ENCODE assay signal across 8 mouse cellular contexts in the genomic region with DNA sequence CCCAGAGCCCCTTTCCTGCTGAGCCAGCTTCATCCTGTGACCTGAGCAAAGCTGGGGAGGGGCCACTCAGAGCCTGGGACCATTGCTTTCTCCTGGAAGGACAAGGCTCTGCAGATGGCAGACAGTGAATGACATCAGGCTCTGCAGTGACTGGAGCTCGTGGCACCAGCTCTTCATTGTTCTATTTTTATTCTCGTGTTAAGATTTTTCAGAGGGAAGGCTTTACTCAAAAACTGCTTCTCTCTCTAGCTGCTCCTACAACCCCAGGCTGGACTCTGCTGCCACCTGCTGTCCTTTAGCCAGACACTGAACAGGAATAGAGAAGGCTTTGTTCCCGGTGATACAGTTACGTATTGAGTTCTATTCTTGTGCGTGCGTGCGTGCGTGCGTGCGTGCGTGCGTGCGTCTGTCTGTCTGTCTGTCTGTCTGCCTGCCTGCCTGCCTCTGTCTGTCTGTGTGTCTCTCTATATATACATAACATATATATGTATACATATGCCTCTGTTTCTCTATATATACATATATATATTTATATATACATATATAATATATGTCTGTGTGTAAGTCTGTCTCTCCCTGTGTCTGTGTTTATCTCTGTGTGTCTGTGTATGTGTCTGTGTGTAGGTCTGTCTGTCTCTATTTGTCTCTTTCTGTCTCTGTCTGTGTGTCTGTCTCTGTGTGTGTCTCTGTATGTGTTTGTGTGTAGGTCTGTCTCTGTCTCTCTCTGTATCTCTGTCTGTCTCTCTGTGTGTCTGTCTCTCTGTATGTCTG. TPM values are rescaled to one million over a fixed set of nuclear protein-coding genes. Genes with fewer than 3 reads are reported as not detected.
DNase-seq lines count a peak whose midpoint lies in the region; ATAC-seq and TF ChIP-seq lines count a peak whose summit lies in the region.

No protein-coding gene starts in this region.

- H3K36me3 ChIP-seq in G1E (replicated peaks), result no peaks in the 10 kb centered on the region
- H3K36me3 ChIP-seq in forebrain, postnatal 0 days (ENCODE audit: insufficient read depth), result no peaks in the 10 kb centered on the region

- ATAC-seq in G1E (ENCODE audit: extremely low read depth, insufficient number of reproducible peaks, low FRiP score, poor library complexity, severe bottlenecking), result peak; percentile 95
- ATAC-seq in forebrain, postnatal 0 days, result peak; percentile 100
- peak; percentile 96 for ATAC-seq in neutrophil, adult 5-6 weeks (ENCODE audit: extremely low read depth, insufficient number of reproducible peaks, low FRiP score, poor library complexity, severe bottlenecking)

- under 1% methylated on average over 13 of the region's 13 CpGs for WGBS in forebrain, postnatal 0 days
- 3% methylated on average over 13 of the region's 13 CpGs for WGBS in lung, adult 2 months

- H3K4me2 ChIP-seq in forebrain, postnatal 0 days (ENCODE audit: low read depth), result peak overlapping the region; percentile 35

- H3K27me3 ChIP-seq in G1E (ENCODE audit: insufficient read depth, low read length), result peaks cover 10% of the 10 kb centered on the region
- no peaks in the 10 kb centered on the region for H3K27me3 ChIP-seq in forebrain, postnatal 0 days (ENCODE audit: insufficient read depth, low read length)

- DNase-seq in G1E (ENCODE audit: low spot score), result peak; percentile 73
- peak; percentile 86 to 90 for DNase-seq in cerebellum, adult 18-20 months
- peak; percentile 93 for DNase-seq in forebrain, postnatal 0 days
- DNase-seq in heart, postnatal 4 days, result peak; percentile 89
- peak; percentile 77 to 82 for DNase-seq in layer of hippocampus, adult 2 months (ENCODE audit: low spot score in 2 of 2)
- peak; percentile 68 for DNase-seq in lung, adult 2 months
- peak; percentile 45 for DNase-seq in testis, postnatal 14 days (ENCODE audit: low spot score)

- TF ChIP-seq CTCF in G1E (IDR thresholded peaks at IDR 0.05; ENCODE audit: low read depth, low read length), result peak; percentile 58
- peak; percentile 93 for TF ChIP-seq CTCF in forebrain, postnatal 0 days (IDR thresholded peaks at IDR 0.05; ENCODE audit: low read depth)
- TF ChIP-seq CTCF in layer of hippocampus, adult 2 months (conservative IDR thresholded peaks at IDR 0.05), result peak; percentile 84
- peak; percentile 94 for TF ChIP-seq CTCF in lung, adult 2 months (IDR thresholded peaks at IDR 0.05; ENCODE audit: insufficient read depth, low read length)

- TF ChIP-seq POLR2A in lung, adult 2 months (IDR thresholded peaks at IDR 0.05; ENCODE audit: borderline replicate concordance, extremely low read depth, low read depth, low read length), result no peak

- no peaks in the 10 kb centered on the region for H3K9me3 ChIP-seq in G1E (replicated peaks)
- no peaks in the 10 kb centered on the region for H3K9me3 ChIP-seq in forebrain, postnatal 0 days (ENCODE audit: low read length)

- peaks cover 19% of the 10 kb centered on the region for H3K4me1 ChIP-seq in G1E (ENCODE audit: insufficient read depth, low read depth, low read length)
- no peaks in the 10 kb centered on the region for H3K4me1 ChIP-seq in forebrain, postnatal 0 days (ENCODE audit: insufficient read depth)
- H3K4me1 ChIP-seq in lung, adult 2 months (ENCODE audit: control insufficient read depth, insufficient read depth, low read length), result no peaks in the 10 kb centered on the region

- peak overlapping the region; percentile 90 for H3K27ac ChIP-seq in forebrain, postnatal 0 days (ENCODE audit: low read depth, low read length)
- H3K27ac ChIP-seq in layer of hippocampus, adult 2 months, result peak overlapping the region; percentile 84

- H3K9ac ChIP-seq in forebrain, postnatal 0 days, result peak overlapping the region; percentile 60

- H3K4me3 ChIP-seq in G1E (ENCODE audit: low read depth, low read length), result no peak overlapping the region
- no peak overlapping the region for H3K4me3 ChIP-seq in forebrain, postnatal 0 days (ENCODE audit: low read depth, low read length)
- H3K4me3 ChIP-seq in layer of hippocampus, adult 2 months, result peak overlapping the region; percentile 6; the same call in 1 of the 2 replicates
- no peak overlapping the region for H3K4me3 ChIP-seq in lung, adult 2 months (replicated peaks; ENCODE audit: extremely low read depth, low read depth, low read length)

RNA-seq across cellular contexts. Expression of a gene that starts 27.5 kb away (rescaled TPM):
- 9.0 and 10.8 TPM in 2 replicates for total RNA-seq in G1E (2014; fragmentation: Nextera tagmentation)
- total RNA-seq in G1E (2017), result 6.2 and 6.5 TPM in 2 replicates
- polyA plus RNA-seq in G1E (2012), result 2.6 and 3.2 TPM in 2 replicates
- 0.38 and 1.5 TPM in 2 replicates for total RNA-seq in forebrain, postnatal 0 days (2014; rRNA removed)
- 0.86 and 1.2 TPM in 2 replicates for polyA plus RNA-seq in forebrain, postnatal 0 days (2015; fragmentation: Nextera tagmentation; extraction: Ambion mirVana)
- 1 to 10 TPM; 1.2 to 1.8 TPM for total RNA-seq in heart, postnatal 4 days (2021)
- 1 to 10 TPM in 1 of 2 experiments, under 1 TPM in 1; 0.88 to 1.7 TPM for total RNA-seq in layer of hippocampus, adult 2 months (2021)
- 0.20 and 0.38 TPM in 2 replicates for polyA plus RNA-seq in lung, adult 2 months (2012; rRNA removed)
- 0.35 TPM in 1 of 2 replicates, not detected in the other for total RNA-seq in neutrophil, adult 5-6 weeks (2017)

RNA-seq across cellular contexts. Expression of a gene that starts 28.1 kb away (rescaled TPM):
- 129 and 135 TPM in 2 replicates for total RNA-seq in G1E (2014; fragmentation: Nextera tagmentation)
- total RNA-seq in G1E (2017), result 25.2 and 27.9 TPM in 2 replicates
- 21.0 and 32.5 TPM in 2 replicates for polyA plus RNA-seq in G1E (2012)
- 61.1 and 68.4 TPM in 2 replicates for total RNA-seq in forebrain, postnatal 0 days (2014; rRNA removed)
- polyA plus RNA-seq in forebrain, postnatal 0 days (2015; fragmentation: Nextera tagmentation; extraction: Ambion mirVana), result 17.0 and 28.1 TPM in 2 replicates
- total RNA-seq in heart, postnatal 4 days (2021), result 10 to 100 TPM; 34.2 to 40.4 TPM
- total RNA-seq in layer of hippocampus, adult 2 months (2021), result 10 to 100 TPM; 83.4 to 92.0 TPM
- 25.6 and 34.8 TPM in 2 replicates for polyA plus RNA-seq in lung, adult 2 months (2012; rRNA removed)
- 15.3 and 19.4 TPM in 2 replicates for total RNA-seq in neutrophil, adult 5-6 weeks (2017)

RNA-seq across cellular contexts. Expression of a gene that starts 43.8 kb away (rescaled TPM):
- total RNA-seq in G1E (2014; fragmentation: Nextera tagmentation) (not detected in 2 replicates), G1E (2017) (0.17 and 0.33 TPM in 2 replicates)
- not detected in 2 replicates for polyA plus RNA-seq in G1E (2012)
- not detected in 2 replicates for total RNA-seq in forebrain, postnatal 0 days (2014; rRNA removed)
- polyA plus RNA-seq in forebrain, postnatal 0 days (2015; fragmentation: Nextera tagmentation; extraction: Ambion mirVana), result not detected in 2 replicates
- total RNA-seq in heart, postnatal 4 days (2021), result not detected
- under 1 TPM; 0.20 to 0.37 TPM for total RNA-seq in layer of hippocampus, adult 2 months (2021)
- polyA plus RNA-seq in lung, adult 2 months (2012; rRNA removed), result not detected in 2 replicates
- not detected in 2 replicates for total RNA-seq in neutrophil, adult 5-6 weeks (2017)
